Mouse (Mus musculus) hindbrain, embryonic 13.5 days (tissue): ENCODE measurements around the gene Camta1. TPM values are rescaled to one million over a fixed set of nuclear protein-coding genes. Genes with fewer than 3 reads are reported as not detected.
"Not testable (repeated sequence)": the region's sequence is repeated elsewhere in the genome, so short reads cannot be mapped to it uniquely, and the experiment has no call there.

Source experiments
- ATAC-seq: fragments of 200-750 bp; cut with Nextera tagmentation; 2 replicates; pipeline ENCODE4 v1.8.0; 2017; ENCODE audit warnings: moderate TSS enrichment; ENCODE audit not compliant: low FRiP score
- H3K27ac ChIP-seq: fragments of 300-500 bp; sonication (generic); 2 replicates; pipeline ENCODE4 v1.5.1; 2015; ENCODE audit warnings: inconsistent platforms, mild to moderate bottlenecking, moderate library complexity
- H3K27me3 ChIP-seq: fragments of 300-500 bp; sonication (generic); 2 replicates; pipeline ENCODE4 v1.6.1; 2015; ENCODE audit warnings: mild to moderate bottlenecking, inconsistent platforms
- H3K36me3 ChIP-seq: fragments of 300-500 bp; sonication (generic); 2 replicates; pipeline ENCODE4 v1.6.1; 2015; ENCODE audit warnings: mild to moderate bottlenecking, inconsistent platforms
- H3K4me1 ChIP-seq: fragments of 300-500 bp; sonication (generic); replicated peaks from 2 replicates; pipeline ENCODE4 v1.6.1; 2015; ENCODE audit warnings: inconsistent platforms
- H3K4me2 ChIP-seq: fragments of 300-500 bp; sonication (generic); 2 replicates; pipeline ENCODE4 v1.6.1; 2015; ENCODE audit warnings: inconsistent platforms, mild to moderate bottlenecking, moderate library complexity
- H3K4me3 ChIP-seq: fragments of 300-500 bp; sonication (generic); 2 replicates; pipeline ENCODE4 v1.5.1; 2015; ENCODE audit warnings: mild to moderate bottlenecking, inconsistent platforms
- H3K9ac ChIP-seq: fragments of 300-500 bp; sonication (generic); 2 replicates; pipeline ENCODE4 v1.6.1; 2015; ENCODE audit warnings: mild to moderate bottlenecking, inconsistent platforms
- H3K9me3 ChIP-seq: fragments of 300-500 bp; sonication (generic); 2 replicates; pipeline ENCODE4 v1.6.1; 2016; ENCODE audit warnings: inconsistent platforms
- WGBS: fragments of 180-500 bp; shearing (Covaris S2); methylation state at CpG from one replicate; pipeline ENCODE4 v1.1.7; 2015; 5-methylcytosine and 5-hydroxymethylcytosine counted together
- polyA plus RNA-seq: library from polyadenylated mRNA; unstranded; fragments of >200 nt; fragmentation: Nextera tagmentation; extraction: Ambion mirVana; gene quantifications from 2 replicates; pipeline ENCODE4 v1.2.1, GENCODE M21; 2015

Camta1 gene
- polyA plus RNA-seq, 1 experiment from 2014 or later = 159 TPM

DNA sequence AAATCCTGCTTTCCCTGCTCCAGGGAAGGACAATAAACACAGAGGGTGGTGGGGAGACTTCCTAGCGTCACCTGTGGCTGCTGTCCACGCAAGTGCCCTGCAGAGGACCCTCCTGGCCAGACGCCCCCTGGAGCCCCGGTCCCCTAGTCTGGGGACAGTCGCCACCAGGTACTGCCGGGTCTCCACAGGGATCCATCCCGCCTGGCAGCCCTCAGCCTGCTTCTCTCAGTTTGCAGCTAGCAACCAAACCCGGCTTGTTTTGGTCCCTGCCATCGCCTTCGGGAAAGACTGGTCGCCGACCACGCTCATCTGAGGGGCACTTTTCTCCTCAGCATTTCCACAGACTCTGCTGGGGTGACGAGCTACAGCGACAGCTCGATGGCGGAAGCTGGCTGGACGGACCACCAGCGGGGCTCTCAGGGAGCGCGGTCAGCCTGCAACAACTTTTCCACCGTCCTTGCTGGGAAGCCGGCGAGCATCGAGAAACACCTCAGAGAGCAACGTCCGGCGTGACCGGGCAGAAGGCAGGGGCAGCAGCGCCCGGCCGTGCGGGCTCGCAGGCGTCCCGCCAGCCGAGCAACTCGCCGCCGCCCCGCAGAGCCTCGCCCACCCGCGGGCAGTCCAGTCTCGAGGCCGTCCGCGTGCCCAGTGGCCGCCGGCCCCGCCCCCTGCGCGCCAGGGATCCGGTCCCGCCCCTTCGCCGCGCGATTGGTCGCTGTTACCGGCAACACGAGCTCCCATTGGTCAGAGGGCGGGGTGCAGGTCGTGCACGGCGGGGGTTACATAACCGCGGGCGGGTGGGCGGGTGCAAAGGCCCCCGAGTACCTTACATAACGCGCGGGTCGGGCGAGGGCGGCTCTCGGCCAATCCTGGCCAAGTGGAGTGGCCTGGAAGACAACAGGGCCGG is 817.4 kb downstream of the Camta1 start, which contains the start of gene Per3:
Per3 (minus strand) TSS at position 629 of the 907 bp plus-strand sequence.
- Histone ChIP-seq H3K9ac (peak within 1 kb of the TSS; percentile 72), H3K36me3 (peaks cover 29% of the 10 kb centered on the region), H3K27me3 (peaks cover 16% of the 10 kb centered on the region), H3K4me2 (peak within 1 kb of the TSS; percentile 94), H3K9me3 (no peaks in the 10 kb centered on the region), H3K4me1 (peaks cover 17% of the 10 kb centered on the region), H3K4me3 (peak within 1 kb of the TSS; percentile 59), H3K27ac (peak within 1 kb of the TSS; percentile 35)
- ATAC-seq = peak; percentile 96
- WGBS = under 1% methylated on average over 67 of the region's 79 CpGs

DNA sequence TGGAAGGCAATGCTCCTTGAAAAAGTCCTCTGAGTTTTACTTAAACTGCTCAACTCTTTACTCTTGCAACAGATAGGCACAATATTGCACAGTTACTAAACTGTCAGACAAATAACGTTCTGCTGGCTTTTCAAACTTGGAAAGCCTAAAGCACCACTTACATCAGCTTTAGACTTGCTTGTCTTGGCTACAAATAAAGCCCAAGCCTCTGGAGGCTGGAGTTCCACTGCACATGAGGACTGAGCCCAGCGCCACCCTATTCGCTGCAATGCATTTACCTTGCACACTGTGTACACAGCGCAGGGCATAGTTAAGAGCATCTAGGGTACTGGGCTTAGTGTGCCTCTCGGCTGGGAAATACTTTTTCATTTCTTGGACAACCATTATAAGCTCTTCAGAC is 818.4 kb downstream of the Camta1 start:
- peaks cover 16% of the 10 kb centered on the region for H3K27me3 ChIP-seq
- H3K4me3 ChIP-seq = peak overlapping the region; percentile 59; the same call in 1 of the 2 replicates
- no peak for ATAC-seq
- H3K9ac ChIP-seq = no peak overlapping the region
- H3K9me3 ChIP-seq = no peaks in the 10 kb centered on the region
- H3K36me3 ChIP-seq = peaks cover 19% of the 10 kb centered on the region
- 52% methylated on average over 5 of the region's 5 CpGs for WGBS
- H3K4me1 ChIP-seq = peaks cover 17% of the 10 kb centered on the region
- no peak overlapping the region for H3K27ac ChIP-seq
- peak overlapping the region; percentile 94 for H3K4me2 ChIP-seq

DNA sequence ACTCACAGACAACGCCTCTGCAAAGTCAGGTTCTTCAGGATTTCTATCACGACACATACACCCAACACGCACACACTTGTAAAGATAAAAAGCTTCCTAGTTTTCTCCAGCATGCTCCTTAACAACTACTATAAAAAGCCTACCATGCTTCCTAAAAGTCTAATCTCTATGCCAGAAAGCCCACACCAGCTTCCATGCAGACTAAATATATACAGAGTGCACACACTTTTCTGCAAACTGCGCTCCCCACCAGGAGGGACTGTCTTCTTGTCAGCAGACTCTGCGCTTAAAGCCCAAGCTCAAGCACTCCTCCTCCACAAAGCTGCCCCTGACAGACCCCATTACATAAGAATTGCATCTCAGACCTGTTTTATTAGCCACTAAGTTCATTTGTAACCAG is 820.2 kb downstream of the Camta1 start:
- Histone ChIP-seq H3K4me1 (peaks cover 17% of the 10 kb centered on the region), H3K4me3 (no peak overlapping the region), H3K9ac (no peak overlapping the region), H3K36me3 (peaks cover 2% of the 10 kb centered on the region), H3K27me3 (peaks cover 16% of the 10 kb centered on the region), H3K4me2 (no peak overlapping the region), H3K9me3 (no peaks in the 10 kb centered on the region), H3K27ac (no peak overlapping the region)
- no peak for ATAC-seq
- WGBS = 94% methylated on average over 5 of the region's 5 CpGs

DNA sequence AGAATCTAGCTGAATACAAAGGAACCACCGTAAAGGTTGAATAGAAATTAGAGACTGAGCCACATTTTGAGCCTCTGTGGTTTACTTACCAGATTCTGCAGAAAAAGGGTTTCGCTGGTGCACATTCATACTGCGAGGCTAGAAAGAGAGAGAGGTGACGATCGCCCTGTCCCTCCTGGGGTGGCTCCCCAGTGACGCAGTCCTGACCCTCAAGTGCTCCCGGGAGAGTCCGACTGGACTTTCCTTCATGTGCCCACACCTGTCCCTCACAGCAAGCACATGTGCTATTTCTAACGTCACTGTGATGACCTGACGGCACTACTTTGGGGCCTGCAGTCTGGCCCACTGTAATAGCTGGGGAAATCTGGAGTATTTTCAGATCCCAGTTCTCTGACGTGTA is 823.9 kb downstream of the Camta1 start:
- no peak overlapping the region for H3K4me3 ChIP-seq
- no peaks in the 10 kb centered on the region for H3K9me3 ChIP-seq
- ATAC-seq = no peak
- peaks cover 4% of the 10 kb centered on the region; the same call in 1 of the 2 replicates for H3K27me3 ChIP-seq
- 94% methylated on average over 11 of the region's 11 CpGs for WGBS
- H3K4me1 ChIP-seq = no peaks in the 10 kb centered on the region
- no peak overlapping the region for H3K9ac ChIP-seq
- no peak overlapping the region for H3K27ac ChIP-seq
- no peak overlapping the region for H3K4me2 ChIP-seq
- H3K36me3 ChIP-seq = no peaks in the 10 kb centered on the region

DNA sequence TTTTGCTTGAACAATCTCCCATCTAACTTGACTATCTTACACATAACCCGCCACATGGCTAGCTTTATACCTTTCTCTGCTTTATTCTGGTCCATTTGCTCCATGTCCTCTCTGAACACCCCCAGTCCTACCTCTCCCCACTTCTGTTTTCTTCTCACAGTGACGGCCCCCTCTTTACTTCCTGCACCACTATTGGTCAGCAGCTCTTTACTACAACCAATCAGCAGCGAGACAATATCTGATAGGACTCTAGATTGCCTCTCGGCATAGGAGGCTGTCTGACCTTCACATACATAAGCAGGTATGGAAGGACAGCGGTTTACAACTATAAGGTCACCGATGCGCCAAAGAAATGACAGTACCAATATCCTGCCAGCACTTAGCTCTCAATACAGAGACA is 825.2 kb downstream of the Camta1 start:
- no peaks in the 10 kb centered on the region for H3K4me1 ChIP-seq
- H3K27me3 ChIP-seq = no peaks in the 10 kb centered on the region
- H3K36me3 ChIP-seq = no peaks in the 10 kb centered on the region
- H3K9ac ChIP-seq = no peak overlapping the region
- H3K9me3 ChIP-seq = no peaks in the 10 kb centered on the region
- ATAC-seq = no peak
- 84% methylated on average over 7 of the region's 7 CpGs for WGBS
- no peak overlapping the region for H3K27ac ChIP-seq
- no peak overlapping the region for H3K4me3 ChIP-seq
- no peak overlapping the region for H3K4me2 ChIP-seq

DNA sequence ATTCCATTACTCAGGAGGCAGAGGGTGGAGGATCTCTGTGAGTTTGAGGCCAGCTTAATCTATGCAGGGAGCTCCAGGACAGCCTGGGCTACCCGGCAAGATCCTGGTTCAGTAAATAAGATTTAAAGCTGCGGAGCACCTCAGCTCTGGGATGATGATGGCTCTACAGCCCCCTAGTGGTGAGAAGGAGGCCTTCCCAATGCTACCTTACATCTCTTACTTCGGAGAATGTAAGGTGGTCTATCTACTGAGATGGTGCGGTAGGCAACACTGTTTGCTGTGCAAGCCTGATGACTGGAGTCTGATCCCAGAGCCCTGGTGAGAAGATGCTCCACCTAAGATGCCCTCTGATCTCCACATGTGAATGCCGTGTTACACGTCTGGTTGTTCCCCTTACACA is 834.7 kb downstream of the Camta1 start:
- Histone ChIP-seq H3K9ac (no peak overlapping the region), H3K27me3 (no peaks in the 10 kb centered on the region), H3K9me3 (no peaks in the 10 kb centered on the region), H3K4me2 (no peak overlapping the region), H3K36me3 (peaks cover 14% of the 10 kb centered on the region), H3K27ac (no peak overlapping the region), H3K4me1 (no peaks in the 10 kb centered on the region), H3K4me3 (no peak overlapping the region)
- no peak for ATAC-seq
- WGBS = 46% methylated on average over 6 of the region's 6 CpGs

DNA sequence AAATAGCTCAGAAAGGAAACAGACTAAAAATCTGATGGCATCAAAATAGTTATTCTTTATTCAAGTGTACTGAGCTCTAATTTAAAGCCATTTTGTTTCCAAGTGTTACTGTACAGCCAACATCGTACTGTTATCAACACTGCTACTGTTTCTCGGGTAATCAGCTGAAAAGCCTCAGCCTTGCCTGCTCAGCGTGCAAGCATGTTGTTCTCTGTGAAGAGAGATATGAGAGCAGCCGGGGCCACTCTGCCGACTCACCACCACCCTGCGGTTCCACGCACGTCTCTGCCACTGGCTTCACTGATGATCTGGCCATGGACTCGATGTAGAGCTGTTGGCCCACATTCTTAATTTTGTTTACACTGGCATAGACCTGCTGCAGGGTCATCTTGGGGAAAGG is 837.5 kb downstream of the Camta1 start:
- Histone ChIP-seq H3K36me3 (peaks cover 14% of the 10 kb centered on the region), H3K4me2 (no peak overlapping the region)
- no peak for ATAC-seq

DNA sequence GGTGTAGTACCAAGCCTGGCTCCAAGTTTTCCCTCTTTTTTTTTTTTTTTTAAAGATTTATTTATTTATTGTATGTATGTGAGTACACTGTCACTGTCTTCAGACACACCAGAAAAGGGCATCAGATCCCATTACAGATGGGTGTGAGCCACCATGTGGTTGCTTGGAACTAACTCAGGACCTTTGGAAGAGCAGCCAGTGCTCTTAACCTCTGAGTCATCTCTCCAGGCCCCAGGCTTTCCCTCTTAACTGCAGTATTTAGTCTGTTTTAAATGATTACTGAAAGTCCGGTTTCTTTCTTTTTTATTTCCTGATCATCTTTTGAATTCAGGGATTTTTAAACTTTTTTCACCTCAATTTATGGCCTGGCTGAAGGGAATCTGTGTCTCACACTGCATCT is 844.3 kb downstream of the Camta1 start:
- not testable (repeated sequence) for H3K27me3 ChIP-seq, H3K4me2 ChIP-seq, ATAC-seq, H3K9me3 ChIP-seq, H3K27ac ChIP-seq, H3K4me1 ChIP-seq, H3K4me3 ChIP-seq, H3K9ac ChIP-seq
- WGBS = 100% methylated on average over 1 of the region's 1 CpGs
- H3K36me3 ChIP-seq = peaks cover 38% of the 10 kb centered on the region

More for the DNA sequence above, 837.5 kb downstream of the Camta1 start:
- no peaks in the 10 kb centered on the region for H3K4me1 ChIP-seq
- no peak overlapping the region for H3K27ac ChIP-seq
- 93% methylated on average over 9 of the region's 9 CpGs for WGBS
- H3K4me3 ChIP-seq = no peak overlapping the region
- no peaks in the 10 kb centered on the region for H3K27me3 ChIP-seq
- H3K9ac ChIP-seq = no peak overlapping the region
- H3K9me3 ChIP-seq = no peaks in the 10 kb centered on the region

DNA sequence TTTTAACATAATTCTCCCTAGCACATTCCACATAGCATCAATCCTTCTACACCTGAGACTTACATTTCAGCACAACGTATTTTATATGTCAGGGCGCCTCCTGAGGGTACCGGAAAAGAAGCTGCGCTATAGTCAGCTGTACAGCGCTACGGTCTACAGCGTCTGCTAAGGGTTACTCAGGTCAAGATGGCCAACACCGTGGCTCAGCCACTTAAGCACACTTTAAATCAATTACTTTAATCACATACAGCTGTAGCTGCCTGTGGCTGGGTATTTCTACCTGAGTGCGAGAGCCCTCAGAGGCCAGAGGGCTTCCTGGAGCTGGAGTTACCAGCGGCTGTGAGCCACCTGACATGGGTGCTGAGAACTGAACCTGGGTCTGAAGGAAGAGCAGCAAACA is 845.7 kb downstream of the Camta1 start:
- H3K9ac ChIP-seq = no peak overlapping the region
- WGBS = 89% methylated on average over 10 of the region's 10 CpGs

DNA sequence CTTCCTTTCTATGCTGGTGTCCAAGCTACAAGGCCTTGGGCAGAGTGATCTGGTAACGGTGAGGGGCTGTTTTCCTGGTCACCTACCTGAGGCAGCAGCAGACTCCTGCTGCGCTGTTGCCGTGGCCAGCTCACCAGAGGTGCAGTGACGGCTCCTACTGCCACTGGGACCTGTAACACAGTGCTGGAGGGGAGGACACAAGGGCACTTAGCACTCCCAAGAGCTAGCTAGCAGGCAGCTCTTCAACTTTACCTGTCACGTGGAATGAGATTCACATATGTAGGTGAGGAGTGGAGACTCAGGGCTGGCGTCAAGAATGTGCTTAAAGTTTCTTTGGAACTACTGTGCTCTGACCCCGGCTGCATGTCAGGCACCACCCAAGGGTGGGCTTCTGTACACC is 851.4 kb downstream of the Camta1 start:
- ATAC-seq = no peak
- no peaks in the 10 kb centered on the region for H3K4me1 ChIP-seq
- no peaks in the 10 kb centered on the region for H3K27me3 ChIP-seq
- H3K4me3 ChIP-seq = no peak overlapping the region
- H3K9ac ChIP-seq = no peak overlapping the region
- H3K36me3 ChIP-seq = peaks cover 39% of the 10 kb centered on the region
- H3K27ac ChIP-seq = no peak overlapping the region
- H3K4me2 ChIP-seq = no peak overlapping the region
- no peaks in the 10 kb centered on the region for H3K9me3 ChIP-seq
- WGBS = 92% methylated on average over 7 of the region's 7 CpGs

More for the DNA sequence above, 845.7 kb downstream of the Camta1 start:
- H3K36me3 ChIP-seq = peaks cover 41% of the 10 kb centered on the region
- H3K27me3 ChIP-seq = no peaks in the 10 kb centered on the region
- H3K27ac ChIP-seq = no peak overlapping the region
- no peak for ATAC-seq
- no peak overlapping the region for H3K4me3 ChIP-seq
- H3K4me1 ChIP-seq = no peaks in the 10 kb centered on the region
- no peaks in the 10 kb centered on the region for H3K9me3 ChIP-seq
- H3K4me2 ChIP-seq = no peak overlapping the region

DNA sequence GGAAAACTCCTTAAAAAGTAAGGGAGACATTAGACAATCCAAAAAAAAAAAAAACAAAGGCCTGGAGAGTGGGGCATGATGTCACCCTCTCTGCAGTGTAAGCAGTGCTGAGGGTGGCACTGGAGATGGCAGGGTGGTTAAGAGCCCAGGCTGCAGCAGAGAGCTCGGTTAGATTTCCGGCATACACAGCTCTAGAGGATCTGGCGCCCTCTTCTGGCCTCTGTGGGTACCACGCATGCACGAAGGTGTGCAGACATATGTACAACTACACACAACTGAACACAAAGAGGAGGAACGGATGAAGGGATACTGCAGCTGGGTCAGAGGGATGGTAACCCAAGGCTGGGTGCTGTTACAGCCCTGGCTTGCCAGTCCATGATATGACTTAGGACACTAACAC is 854.7 kb downstream of the Camta1 start:
- H3K4me2 ChIP-seq = no peak overlapping the region
- no peak for ATAC-seq
- no peaks in the 10 kb centered on the region for H3K27me3 ChIP-seq
- H3K36me3 ChIP-seq = peaks cover 30% of the 10 kb centered on the region
- no peaks in the 10 kb centered on the region for H3K9me3 ChIP-seq
- H3K4me3 ChIP-seq = no peak overlapping the region
- WGBS = 63% methylated on average over 6 of the region's 6 CpGs
- no peak overlapping the region for H3K9ac ChIP-seq
- no peaks in the 10 kb centered on the region for H3K4me1 ChIP-seq
- H3K27ac ChIP-seq = no peak overlapping the region

DNA sequence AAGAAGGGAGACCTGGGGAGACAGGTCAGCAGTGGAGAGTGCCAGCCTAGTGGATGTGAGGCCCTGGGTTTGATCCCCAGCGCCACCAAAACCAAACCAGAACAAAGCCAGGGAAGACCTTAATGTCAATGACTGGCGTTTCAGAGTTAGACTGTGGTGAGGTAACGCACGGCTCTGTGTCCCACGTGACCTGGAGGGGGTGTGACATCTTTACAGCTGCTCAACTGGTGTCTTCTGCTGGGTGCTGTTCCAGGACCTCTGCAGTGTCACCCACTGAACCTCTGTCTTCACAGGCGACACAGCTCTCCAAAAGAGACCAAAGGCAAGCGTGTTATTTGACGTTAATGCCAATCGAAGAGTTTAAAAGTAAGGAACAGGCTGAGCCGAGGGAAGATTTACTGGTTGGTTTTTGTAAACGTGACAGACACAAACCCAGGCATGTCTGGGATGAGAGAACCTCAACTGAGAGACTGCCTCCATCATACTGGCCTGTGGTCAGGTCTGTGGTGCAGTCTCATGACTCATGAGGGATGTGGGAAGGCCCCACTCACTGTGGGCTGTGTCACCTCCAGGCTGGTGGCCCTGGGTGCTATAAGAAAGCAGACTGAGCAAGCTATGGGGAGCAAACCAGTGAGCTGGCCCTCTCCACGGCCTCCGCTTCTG is 855.9 kb downstream of the Camta1 start:
- Histone ChIP-seq H3K27me3 (no peaks in the 10 kb centered on the region), H3K9me3 (no peaks in the 10 kb centered on the region), H3K4me2 (no peak overlapping the region), H3K4me3 (no peak overlapping the region), H3K4me1 (no peaks in the 10 kb centered on the region), H3K27ac (no peak overlapping the region), H3K36me3 (peaks cover 27% of the 10 kb centered on the region), H3K9ac (no peak overlapping the region)
- ATAC-seq = no peak
- 93% methylated on average over 13 of the region's 13 CpGs for WGBS
